Mouse (Mus musculus) small intestine, adult 2 months (tissue): ENCODE measurements around the gene Nkx3-2. TPM values are rescaled to one million over a fixed set of nuclear protein-coding genes. Genes with fewer than 3 reads are reported as not detected.

Source experiments
- H3K27ac ChIP-seq: fragments of 200-500 bp; 2 replicates; pipeline ENCODE4 v1.5.1; 2012; ENCODE audit warnings: low read depth, low read length, control low read depth, inconsistent platforms; ENCODE audit not compliant: insufficient read depth
- H3K27me3 ChIP-seq: fragments of 200-500 bp; 2 replicates; pipeline ENCODE4 v1.6.1; 2012; ENCODE audit warnings: mild to moderate bottlenecking, moderate library complexity, low read length, inconsistent platforms; ENCODE audit not compliant: control insufficient read depth, insufficient read depth
- H3K36me3 ChIP-seq: fragments of 200-500 bp; 2 replicates; pipeline ENCODE4 v1.6.1; 2012; ENCODE audit warnings: mild to moderate bottlenecking, low read length, control low read depth, inconsistent platforms; ENCODE audit not compliant: control insufficient read depth, insufficient read depth
- H3K4me1 ChIP-seq: fragments of 200-500 bp; 2 replicates; pipeline ENCODE4 v1.6.1; 2012; ENCODE audit warnings: low read length, inconsistent platforms, mixed read lengths; ENCODE audit not compliant: control insufficient read depth, insufficient read depth, insufficient read length
- H3K4me3 ChIP-seq: fragments of 200-500 bp; 2 replicates; pipeline ENCODE4 v1.5.1; 2012; ENCODE audit warnings: low read depth, mild to moderate bottlenecking, control low read depth, inconsistent platforms, low read length, moderate library complexity
- CTCF ChIP-seq: fragments of 200-500 bp; IDR thresholded peaks from 2 replicates; pipeline ENCODE4 v1.5.1; 2012; ENCODE audit warnings: low read depth, mild to moderate bottlenecking, control low read depth, inconsistent platforms, low read length, moderate library complexity, mixed read lengths; ENCODE audit not compliant: insufficient replicate concordance, insufficient read length; ENCODE audit errors: extremely low read depth
- POLR2A ChIP-seq: fragments of 200-500 bp; IDR thresholded peaks from 2 replicates; pipeline ENCODE4 v1.6.1; 2012; ENCODE audit warnings: low read depth, mild to moderate bottlenecking, control low read depth, inconsistent platforms, low read length, moderate library complexity
- WGBS: fragments of 180-500 bp; shearing (Covaris S2); methylation state at CpG from one replicate; pipeline ENCODE4 v1.1.7; 2018; 5-methylcytosine and 5-hydroxymethylcytosine counted together
- polyA plus RNA-seq: library from polyadenylated mRNA; depleted of rRNA; stranded (reverse); fragments of >200 nt; gene quantifications from 2 replicates; pipeline ENCODE4 v1.2.3, GENCODE M21; 2012; rRNA removed

The Nkx3-2 gene
- polyA plus RNA-seq, 1 experiment = 1.7 TPM

GRCm38 (mm10) chr5:41727017-41727416, 37.3 kb downstream of the Nkx3-2 start:
- no peak overlapping the region for H3K4me3 ChIP-seq
- TF ChIP-seq POLR2A = no peak
- no peak for TF ChIP-seq CTCF
- H3K27me3 ChIP-seq = peaks cover 2% of the 10 kb centered on the region; the same call in 1 of the 2 replicates
- 52% methylated on average over 1 of the region's 1 CpGs for WGBS
- no peaks in the 10 kb centered on the region for H3K36me3 ChIP-seq
- H3K4me1 ChIP-seq = no peaks in the 10 kb centered on the region
- H3K27ac ChIP-seq = no peak overlapping the region

GRCm38 (mm10) chr5:41725573-41725972, 38.7 kb downstream of the Nkx3-2 start:
- H3K4me1 ChIP-seq = no peaks in the 10 kb centered on the region
- H3K27me3 ChIP-seq = peaks cover 2% of the 10 kb centered on the region; the same call in 1 of the 2 replicates
- no peak overlapping the region for H3K27ac ChIP-seq
- H3K4me3 ChIP-seq = no peak overlapping the region
- TF ChIP-seq CTCF (no peak), POLR2A (no peak)
- no peaks in the 10 kb centered on the region for H3K36me3 ChIP-seq
- WGBS = 84% methylated on average over 6 of the region's 6 CpGs

Other genes starting within 250 kb of the Nkx3-2 start
- 8.1 and 18.3 TPM in 2 replicates for gene Rab28, start 56.3 kb downstream of the Nkx3-2 start, polyA plus RNA-seq
- gene Bod1l, start 79.8 kb upstream of the Nkx3-2 start, polyA plus RNA-seq = 1.6 and 4.3 TPM in 2 replicates